Mouse (Mus musculus): ENCODE results near the gene Unc79.

Gene Unc79

DNA sequence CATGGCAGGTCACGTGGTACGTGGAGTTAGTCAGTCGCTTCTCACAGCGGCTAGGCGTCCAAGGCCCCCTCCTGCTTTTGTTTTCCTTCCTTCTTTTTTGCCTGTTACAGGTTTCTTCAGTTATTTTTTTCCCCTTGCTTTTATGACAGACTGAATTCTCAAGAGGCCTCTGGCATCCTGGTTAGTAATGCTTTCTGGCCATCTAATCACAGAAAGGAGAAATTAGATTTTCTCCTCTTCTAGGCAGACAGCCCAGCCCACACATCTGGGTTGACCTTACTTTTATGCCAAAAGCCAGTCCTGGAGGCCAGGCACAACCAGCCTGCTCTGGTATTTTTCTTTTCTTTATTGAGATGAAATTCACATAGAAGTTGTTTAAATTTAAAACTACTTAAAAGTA, 94.1 kb downstream of the Unc79 start:
- no peak for DNase-seq

GRCm38 (mm10) chr12:103044422-103044821, 95.8 kb downstream of the Unc79 start:
- no peak for DNase-seq

- DNase-seq: no peak
These were observed 101.2 kb downstream of the Unc79 start for GRCm38 (mm10) chr12:103049865-103050264.

DNA sequence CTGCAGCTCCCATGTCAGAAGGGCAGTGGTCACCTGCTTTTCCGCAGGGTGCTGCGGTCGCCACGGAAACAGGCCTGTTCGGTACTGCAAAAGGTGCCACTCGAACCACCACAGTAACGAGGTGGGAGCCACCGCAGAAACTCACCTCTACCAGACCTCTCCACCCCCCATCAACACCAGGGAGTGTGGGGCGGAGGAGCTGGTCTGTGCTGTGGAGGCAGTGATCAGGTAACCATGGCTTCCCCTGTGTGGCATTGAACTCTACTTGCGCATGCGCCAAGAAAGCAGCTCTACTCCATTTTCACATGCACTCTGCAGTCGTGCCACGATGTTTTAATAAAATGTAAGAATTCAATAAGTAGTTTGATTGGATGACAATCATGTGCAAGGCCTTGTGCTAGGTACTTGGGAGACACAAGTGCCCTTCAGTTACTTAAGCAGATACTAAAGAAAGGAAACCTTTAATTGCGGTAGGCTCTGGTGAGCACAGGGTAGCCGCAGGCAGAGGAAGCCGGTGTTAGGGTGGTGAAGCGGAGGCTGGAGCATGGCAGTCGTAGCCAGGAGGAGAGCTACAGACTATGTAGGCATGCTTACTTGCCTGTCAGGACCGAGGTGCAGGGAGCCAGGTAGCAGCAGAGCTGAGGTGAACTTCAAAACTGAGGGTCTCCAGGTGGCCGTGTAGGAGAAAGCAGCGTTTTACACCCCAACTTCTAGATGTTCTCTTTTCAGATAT, 110.8 kb downstream of the Unc79 start:
- DNase-seq: no peak

- DNase-seq: no peak
These were observed 112.1 kb downstream of the Unc79 start for GRCm38 (mm10) chr12:103060791-103061190.

- no peak for DNase-seq
These were observed 113.5 kb downstream of the Unc79 start for GRCm38 (mm10) chr12:103062133-103062532.

DNA sequence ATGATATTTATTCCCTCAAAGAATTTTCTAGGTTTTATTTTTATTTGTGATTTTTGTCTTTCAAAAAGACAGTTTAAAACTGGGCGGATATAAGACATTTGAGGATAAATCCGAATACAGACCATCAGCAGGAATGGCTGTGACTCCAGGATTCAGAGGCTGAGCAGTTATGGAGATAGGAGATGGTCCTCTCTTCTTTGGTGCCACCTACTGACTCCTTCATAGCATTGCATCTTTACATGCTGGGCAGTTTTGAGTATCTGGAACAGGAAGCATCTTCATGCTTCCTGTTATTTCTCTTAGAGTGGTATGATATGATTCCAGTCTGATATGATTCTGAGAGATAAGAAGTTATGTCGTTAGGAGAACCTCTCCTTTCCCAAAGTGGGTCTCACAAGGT, 116.3 kb downstream of the Unc79 start:
- DNase-seq: no peak

- no peak for DNase-seq
These were observed 119.5 kb downstream of the Unc79 start for GRCm38 (mm10) chr12:103068161-103068560.

DNA sequence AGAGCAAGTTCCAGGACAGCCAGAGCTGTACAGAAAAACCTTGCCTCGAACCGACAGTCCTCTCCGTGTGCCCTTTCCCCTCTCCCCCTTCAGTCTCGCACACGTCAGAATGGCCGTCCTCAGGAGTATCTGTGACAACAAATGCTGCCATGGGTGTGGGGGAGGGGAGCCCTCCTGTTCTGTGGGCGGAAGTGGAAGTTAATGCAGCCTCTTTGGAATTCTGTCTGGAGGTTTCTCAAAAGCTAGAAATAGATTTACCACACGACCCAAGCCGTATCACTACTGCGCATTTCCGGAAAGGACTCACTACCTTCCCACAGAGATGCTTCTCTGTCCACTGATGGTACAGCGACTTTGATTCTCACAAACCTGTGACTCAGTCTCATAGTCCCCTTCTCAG, 120.9 kb downstream of the Unc79 start:
- DNase-seq: peak; percentile 37

DNA sequence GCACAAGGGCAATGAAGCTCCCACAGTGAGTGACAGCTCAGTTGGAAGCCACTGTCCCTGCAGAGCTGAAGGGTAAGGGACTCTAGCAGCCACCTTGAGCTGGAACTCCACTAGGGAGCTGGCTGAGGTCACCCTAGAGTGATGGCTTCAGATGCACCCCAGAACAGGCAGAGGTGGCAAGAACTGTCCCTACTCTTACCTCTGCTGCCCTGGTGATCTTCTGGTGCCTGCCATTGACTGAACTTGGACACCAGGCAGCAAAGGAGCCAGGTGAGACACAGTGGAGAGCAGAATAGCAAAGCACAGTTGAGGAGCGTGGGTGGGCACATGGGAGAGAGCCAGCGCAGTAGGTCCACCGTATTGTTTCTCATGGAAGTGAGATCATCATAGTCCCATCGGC, 125.3 kb downstream of the Unc79 start:
- DNase-seq: no peak

DNA sequence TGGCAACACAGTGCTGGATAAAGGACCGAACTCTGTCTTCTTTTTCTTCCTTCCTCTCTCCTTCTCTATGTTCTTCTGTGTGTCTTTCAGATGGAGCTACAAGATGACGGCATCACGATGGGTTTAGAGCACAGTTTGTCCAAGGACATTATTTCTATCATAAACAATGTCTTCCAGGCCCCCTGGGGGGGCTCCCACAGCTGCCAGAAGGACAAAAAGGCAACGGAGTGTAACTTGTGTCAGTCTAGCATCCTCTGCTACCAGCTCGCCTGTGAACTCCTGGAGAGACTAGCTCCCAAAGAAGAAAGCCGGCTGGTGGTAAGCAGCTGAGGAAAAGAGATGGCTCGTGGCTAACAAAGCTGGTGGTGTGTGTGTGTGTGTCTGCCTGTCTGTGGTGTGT, 130.1 kb downstream of the Unc79 start:
- DNase-seq: no peak

- no peak for DNase-seq
These were observed 131.4 kb downstream of the Unc79 start for GRCm38 (mm10) chr12:103080055-103080454.

- DNase-seq: no peak
These were observed 143.2 kb downstream of the Unc79 start for GRCm38 (mm10) chr12:103091831-103092230.

DNA sequence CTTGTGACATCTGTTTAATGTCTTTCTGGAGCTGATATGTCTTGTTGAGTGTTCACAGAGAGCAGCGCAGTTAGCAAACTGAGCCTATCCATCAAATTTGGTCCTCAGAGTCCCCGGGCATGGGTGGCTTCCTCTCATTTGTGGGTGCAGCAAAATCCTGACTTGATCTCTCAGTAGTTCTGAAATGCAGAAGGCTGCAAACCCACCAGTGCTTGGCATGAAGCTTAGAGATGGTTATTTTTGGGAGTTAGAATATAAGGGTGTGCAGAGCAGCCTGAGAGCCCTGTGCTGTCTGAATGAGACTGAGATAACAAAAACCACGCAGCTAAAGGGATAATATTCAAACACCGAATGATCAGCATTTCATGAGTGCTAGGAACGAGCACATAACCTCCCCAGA, 146.5 kb downstream of the Unc79 start:
- DNase-seq: no peak

DNA sequence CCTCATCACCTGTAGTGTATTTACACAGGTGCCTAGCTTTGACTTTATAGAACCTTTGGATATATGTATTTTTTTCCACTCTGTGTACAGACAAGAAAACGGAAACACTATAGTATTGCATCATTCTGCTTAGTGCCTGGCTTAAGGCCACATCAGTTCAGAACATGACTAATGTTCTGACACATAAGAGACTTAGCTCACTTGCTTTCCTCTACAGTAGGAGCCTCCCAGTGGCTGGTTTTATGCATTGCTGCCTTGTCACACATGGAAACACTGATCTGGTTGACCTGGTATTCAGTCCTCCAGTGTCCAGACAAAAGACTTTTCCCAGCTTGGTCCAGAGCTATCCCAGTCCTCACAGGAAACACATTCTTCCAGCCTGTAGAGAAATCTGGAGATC, 150.5 kb downstream of the Unc79 start:
- peak; percentile 23 for DNase-seq

GRCm38 (mm10) chr12:103100088-103100487, 151.4 kb downstream of the Unc79 start:
- DNase-seq: peak; percentile 16

DNA sequence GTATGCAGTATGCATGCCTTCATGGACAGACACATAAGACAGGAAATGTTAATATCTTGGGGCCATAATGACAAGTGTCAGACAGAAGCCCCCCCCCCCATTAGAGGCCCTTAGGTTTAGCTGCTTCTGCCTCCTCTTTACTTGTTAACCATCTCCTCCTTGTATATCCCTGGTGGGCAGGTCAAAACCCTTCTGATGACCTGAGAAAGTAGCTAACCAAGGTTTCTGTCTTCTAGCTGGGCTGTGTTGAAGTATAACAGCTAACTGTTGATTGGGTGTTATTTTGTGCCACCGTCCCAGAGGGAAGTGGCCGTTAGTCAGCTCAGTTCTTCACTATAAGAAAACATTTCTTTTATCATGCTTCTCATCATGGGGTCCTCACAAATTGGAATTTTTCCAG, 154.4 kb downstream of the Unc79 start:
- no peak for DNase-seq

DNA sequence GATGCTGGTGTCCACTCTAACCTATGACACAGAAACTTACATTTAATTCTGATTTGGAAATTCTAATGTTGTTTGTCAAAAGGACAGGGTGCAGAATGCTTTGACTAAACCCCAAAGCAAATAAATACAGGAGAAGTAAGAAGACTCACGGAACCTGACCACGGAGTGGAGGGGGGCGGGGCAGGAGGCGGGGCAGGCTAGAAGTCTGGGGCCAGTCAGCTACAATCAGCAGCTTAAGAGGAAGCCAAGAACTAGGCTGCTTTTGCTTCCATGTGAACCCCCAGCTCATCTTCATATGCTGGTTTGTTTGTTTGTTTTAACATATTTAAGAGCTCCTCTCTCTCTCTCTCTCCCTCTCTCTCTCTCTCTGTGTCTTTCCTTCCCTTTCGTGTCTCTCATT, 154.9 kb downstream of the Unc79 start:
- no peak for DNase-seq

DNA sequence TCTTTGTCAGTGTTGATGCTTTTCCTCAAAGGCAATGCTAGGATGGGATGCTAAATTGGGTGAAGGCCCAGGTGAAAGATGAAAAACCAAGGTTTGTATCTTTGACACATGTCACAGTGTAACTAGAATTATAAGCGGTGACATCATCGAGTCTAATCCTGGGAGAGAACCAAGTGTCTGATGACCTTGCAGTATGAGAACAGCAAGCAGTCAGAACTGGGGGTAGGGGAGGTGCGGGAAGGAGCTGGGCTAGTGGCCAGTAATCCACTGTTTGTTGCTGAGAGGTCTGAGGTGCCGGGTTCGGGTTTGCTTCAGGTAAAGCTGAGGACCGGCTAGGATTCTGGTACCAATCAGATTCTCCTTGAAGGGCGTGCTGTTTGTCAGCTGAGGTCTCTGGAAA, 160.6 kb downstream of the Unc79 start:
- no peak for DNase-seq

DNA sequence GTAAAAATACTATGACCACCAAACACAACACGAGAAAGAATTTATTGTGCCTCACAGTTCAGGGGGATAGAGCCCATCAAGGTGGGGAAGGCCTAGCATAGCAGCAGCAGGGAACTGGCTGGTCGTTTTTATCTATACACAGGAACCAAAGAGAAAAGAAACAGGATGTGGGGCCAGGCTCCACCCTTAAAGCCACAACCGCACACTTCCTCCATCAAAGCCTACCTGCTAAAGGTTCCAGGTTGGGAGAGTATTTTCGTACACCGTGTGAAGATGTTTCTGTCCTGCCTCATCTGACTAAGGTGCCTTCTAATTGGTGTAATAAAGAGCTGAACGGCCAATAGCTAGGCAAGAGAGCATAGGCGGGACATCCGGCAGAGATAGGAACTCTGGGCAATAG, 168.0 kb downstream of the Unc79 start:
- DNase-seq: no peak

DNA sequence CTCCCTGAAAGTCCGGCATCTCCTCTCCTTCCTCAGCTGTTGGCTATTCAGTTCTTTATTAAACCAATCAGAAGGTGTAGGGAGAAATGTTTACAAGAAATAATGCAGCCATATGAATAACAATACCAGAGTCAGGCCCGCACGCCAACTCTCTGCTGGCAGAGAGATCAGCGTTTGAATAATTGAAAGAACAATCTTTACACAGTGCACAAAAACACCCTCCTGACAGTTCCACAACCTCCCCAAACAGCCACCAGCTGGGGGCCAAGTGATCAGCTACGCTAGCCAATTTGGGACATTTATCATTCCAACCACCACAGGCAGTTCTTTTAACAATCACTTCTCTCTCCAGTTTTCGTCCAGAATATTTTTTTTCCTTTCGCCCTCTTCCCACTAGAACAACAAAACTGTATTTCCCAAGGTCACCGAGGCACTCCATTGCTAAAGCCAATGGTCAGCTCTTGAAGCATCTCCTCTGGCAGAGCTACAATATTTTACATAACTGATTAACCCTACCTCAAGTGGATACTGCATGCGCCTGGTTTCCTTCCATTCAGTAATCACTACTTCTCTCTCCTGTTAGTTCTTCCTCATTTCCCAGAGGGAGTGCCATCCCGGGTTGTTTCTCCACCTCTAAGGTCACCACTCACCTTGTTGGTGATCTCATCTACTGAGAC, 169.0 kb downstream of the Unc79 start:
- no peak for DNase-seq

DNA sequence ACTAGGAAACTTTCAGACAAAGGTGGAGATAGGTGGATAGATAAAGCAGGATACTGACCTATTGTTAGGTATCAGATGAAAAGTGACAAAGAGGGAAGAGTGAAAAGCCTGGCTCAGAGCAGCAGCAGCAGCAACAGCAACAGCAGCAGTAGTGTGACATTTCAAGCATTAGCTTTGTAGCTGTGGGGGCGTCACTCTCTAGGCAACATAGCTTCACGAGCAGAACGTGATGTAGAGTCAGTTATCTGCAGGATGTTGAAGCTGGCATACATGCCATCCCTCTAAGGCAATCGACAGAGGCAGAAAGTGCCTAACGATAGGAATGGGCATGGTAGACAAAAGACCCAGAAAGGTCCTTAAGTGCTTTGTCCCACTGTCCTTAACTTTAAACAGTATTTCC, 173.3 kb downstream of the Unc79 start:
- no peak for DNase-seq

- no peak for DNase-seq
These were observed 175.2 kb downstream of the Unc79 start for GRCm38 (mm10) chr12:103123861-103124260.

DNA sequence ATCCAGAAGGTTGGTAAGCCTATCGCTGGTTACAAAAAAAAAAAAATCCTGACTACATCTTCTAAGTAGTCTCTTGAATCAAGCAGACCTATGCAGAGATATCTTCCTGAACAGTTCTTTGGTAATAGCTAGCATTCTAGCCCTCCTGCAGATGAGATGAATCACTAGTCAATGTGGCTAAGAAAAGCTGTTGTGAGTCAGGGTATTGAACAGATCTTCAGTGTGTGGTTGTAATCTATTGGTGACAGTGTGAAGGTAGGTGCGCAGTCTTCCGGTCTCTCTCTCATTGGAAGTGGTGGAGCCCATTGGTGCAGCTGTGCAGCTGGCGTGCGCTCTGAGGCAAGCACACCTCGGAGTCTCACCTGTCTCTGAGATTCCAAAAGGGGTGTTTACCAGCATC, 180.3 kb downstream of the Unc79 start:
- DNase-seq: no peak
